Mouse (Mus musculus) myocyte (in vitro differentiated cells): Measurements from ENCODE around the gene Gabbr1.

Experiments
- MAX ChIP-seq: IDR thresholded peaks from one replicate; pipeline ENCODE4 v1.6.1; 2011; ENCODE audit warnings: low read depth, mild to moderate bottlenecking, control low read depth
- MYOD1 ChIP-seq, 3 experiments: IDR thresholded peaks; one replicate each; pipeline ENCODE4 v1.6.1; 2011; ENCODE audit warnings: control low read depth in 2 of 3, low read depth in 2 of 3, mild to moderate bottlenecking in 2 of 3, moderate library complexity in 1 of 3; ENCODE audit not compliant: insufficient read length in 2 of 3, control insufficient read depth in 1 of 3
- POLR2A ChIP-seq: IDR thresholded peaks from one replicate; pipeline ENCODE4 v1.6.1; 2011; ENCODE audit warnings: low read depth, mild to moderate bottlenecking, control low read depth, moderate library complexity; ENCODE audit not compliant: insufficient read length
- TCF12 ChIP-seq: IDR thresholded peaks from one replicate; pipeline ENCODE4 v1.6.1; 2011; ENCODE audit warnings: mild to moderate bottlenecking, control low read depth; ENCODE audit not compliant: poor library complexity, insufficient read depth, severe bottlenecking
- TCF3 ChIP-seq: IDR thresholded peaks from one replicate; pipeline ENCODE4 v1.6.1; 2011; ENCODE audit warnings: low read depth, control low read depth; ENCODE audit not compliant: insufficient read length

GRCm38 (mm10) chr17:37047981-37048380, 2.2 kb downstream of the Gabbr1 start:
- TF ChIP-seq MAX: no peak
- no peak for TF ChIP-seq MYOD1 (IDR thresholded peaks at IDR 0.05; ENCODE audit: control insufficient read depth in 1 of 3, insufficient read length in 2 of 3, low read depth in 2 of 3)
- no peak for TF ChIP-seq POLR2A
- TF ChIP-seq TCF3: no peak
- no peak for TF ChIP-seq TCF12
